Mouse (Mus musculus): ENCODE data around the gene Nfyc.

Nfyc gene

DNA sequence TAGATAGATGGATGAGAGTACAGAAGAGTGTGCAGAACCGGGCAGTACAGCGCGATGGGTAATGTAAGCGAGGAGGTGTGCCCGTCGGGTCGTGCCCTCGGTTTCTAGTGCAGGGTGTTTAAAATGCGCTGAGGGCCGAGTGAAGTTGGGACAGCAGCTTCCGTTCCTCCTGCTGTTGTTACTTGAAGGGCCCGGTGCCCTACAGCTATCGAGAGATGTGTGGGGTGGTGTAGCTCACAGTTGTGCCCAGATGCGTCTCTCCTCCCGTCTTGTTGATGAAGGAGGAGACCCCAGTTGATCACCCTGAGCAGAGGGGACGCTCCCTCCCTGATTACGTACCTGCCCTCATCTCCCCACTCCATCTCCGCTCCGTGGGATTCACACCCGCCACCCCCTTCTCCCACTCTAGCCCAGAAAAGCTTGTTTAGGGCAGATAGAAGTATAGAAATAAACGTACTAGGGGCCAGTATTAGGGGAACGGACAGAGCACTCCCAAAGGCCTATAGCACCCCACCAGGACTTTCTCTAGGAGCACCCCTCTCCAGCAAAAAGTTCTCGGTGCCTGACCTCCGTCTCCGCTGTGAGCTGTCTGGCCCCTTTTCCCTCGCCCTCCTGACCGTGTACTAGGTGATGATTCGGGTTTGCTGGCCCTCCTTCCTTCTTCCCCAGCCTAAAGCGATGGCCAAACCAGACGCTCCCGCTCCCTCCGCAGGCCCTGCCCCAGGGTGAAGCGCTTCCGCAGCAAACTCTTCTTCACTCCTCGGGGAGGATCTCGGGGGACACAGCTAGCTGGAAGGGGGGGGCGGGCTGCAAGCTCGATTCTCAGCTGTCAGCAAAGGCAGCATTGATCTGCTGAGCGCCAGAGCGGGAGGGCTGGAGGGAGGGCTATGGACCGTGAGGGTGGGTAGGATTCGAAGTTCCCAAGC is 83.2 kb downstream of the Nfyc start, which contains the start of gene Kcnq4:
TSS of gene Kcnq4 (minus strand) at position 672 of the 926 bp plus-strand sequence.
- DNase-seq: peak in 1 of 2 experiments; percentile 6

GRCm38 (mm10) chr4:120747243-120747792 is 84.1 kb downstream of the Nfyc start:
- DNase-seq: peak; percentile 41 to 42

DNA sequence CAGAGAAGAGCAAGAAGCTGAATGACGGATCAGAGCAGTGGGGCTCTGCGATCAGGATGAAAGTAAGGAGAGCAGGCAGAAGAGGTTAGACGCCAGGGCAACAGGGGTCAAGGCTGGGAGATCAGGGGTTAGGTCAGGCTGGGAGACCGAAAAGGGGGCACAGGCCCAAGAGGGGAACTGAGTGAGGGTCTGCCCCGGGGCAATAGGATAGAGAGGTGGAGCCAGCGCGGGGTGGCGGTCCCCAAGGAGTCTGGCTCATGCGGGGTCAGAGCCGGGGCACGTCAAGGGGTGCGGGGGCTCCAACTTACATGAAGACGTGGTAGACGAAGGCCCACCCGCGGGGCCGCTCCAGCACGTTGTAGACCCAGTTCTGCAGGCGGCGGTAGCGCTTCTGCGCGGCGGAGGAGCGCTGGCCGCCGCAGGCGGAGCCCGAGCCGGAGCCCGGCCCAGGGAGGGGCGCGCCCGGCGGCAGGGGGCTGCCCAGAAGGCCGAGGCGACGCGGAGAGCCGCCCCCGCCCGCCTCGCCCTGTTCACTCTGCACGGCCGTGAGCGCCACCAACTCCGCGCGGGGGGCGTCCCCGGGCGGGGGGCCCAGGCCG is 84.7 kb downstream of the Nfyc start:
- peak; percentile 39 for DNase-seq

DNA sequence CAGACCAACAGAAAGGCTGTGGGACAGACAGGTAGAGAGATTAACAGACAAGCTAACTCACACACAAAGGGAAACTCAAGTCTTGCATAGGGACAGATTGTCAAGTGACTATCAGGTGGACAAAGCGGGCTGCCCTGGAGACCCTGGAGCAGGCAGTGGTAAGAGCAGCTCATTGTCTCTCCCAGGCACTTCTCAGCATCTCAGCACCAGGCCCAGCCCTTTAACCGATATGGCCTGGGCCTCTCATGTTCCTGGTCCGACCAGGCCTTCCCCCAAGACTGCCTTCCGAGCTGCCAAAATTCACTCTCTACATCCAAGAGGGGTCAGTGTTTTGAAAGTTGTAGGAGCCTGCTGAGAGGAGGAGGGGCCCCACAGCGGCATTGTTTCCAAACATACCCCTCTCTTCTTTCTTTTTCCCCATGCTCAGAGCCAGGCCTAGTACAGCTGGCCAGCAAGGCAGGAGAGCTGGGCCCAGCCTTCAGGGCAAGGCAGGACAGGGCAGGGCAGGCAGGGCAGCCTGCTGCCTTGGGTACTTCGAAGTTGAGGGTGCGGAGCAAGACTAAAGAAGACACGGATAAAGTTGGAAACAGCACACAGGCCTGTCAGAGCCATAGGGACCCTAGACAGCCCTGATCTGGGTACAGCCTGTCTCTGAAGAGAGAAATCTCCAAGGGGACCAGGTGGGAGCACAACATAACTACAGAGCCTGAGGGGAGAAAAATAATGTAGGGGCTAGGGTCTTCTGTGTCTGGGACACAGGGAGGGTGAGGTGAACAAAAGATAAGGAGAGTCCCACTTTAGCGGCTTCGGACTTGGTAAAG is 85.4 kb downstream of the Nfyc start:
- DNase-seq: no peak

- DNase-seq: no peak
Measured at GRCm38 (mm10) chr4:120743636-120744035, 87.7 kb downstream of the Nfyc start.

- DNase-seq: peak; percentile 31 to 58
Measured at GRCm38 (mm10) chr4:120741303-120741702, 90.1 kb downstream of the Nfyc start.

DNA sequence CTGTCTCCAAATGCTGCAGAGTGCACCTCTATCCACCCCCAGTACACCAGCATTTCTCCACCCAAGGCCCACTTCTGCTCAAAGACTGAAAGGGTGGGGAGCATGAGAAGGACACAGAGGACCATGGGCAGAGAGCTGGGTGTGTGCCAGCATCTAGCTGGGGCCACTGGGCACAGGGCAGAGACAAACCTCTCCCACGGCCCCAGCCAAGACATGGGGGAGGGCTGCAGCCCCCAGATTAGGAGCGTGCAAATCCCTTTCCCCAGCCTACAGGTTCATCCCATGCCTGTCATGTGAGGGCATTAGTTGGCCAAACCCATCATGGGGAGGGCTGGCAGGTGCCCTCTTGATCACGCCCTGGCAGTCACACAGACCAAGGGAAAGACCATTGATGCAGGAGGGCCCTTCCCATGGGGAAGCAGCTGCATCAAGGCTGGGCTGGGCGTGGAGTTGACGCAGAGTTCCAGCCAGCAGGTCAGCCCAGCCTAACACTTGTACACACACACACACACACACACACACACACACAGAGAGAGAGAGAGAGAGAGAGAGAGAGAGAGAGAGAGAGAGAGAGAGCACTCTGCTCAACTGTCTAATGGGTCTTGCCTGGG is 97.3 kb downstream of the Nfyc start:
- peak in 1 of 2 experiments; percentile 34 for DNase-seq

DNA sequence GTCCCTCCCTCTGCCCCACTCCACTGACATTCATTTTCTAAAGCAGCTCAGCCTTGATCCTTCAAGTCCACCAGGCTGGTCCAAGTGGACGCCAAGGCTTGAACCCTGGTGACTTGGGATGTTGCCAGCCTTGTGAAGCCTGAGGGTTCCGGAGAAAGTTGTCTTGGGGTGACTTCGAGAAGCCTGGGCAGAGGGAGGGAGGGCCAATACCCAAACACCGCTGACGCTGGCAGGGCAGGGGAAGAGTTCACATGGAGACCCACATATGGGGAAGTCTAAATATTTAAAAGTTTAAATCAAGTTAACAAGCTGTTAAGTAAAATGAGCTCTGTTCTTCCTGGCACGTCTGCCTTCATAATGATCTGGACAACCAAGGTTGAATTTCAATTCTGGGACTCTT is 98.6 kb downstream of the Nfyc start:
- DNase-seq: no peak

DNA sequence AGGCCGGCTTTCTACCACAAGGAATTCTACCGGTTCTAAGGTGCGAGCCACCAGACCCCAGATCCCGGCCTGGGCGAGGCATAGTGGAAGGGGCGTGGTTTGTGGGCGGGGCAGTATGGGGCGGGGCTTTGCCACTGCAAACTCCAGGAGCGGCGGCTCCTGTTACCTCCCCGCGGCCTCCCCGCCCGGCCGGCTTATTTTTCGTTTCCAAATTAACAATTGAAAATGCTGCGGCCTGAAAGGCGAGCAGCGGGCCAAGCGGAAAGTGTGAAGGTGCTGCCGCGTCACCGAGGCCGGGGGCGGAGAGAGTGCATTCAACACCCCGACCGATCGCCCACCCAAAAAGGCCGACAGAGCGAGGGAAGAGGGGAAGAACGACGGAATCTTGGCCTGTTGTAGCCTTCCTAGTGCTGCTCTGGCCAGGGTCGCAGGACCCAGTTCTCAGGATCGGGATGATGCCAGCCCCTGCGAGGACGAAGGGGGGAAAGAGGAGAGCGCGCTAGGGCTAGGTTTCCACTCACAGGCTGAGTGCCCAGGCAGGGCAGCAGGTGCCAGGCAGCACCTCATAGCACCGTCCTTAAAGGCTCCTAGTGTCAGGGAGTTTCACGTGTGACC is 100.2 kb downstream of the Nfyc start:
- peak; percentile 76 for DNase-seq

GRCm38 (mm10) chr4:120730574-120730973 is 100.8 kb downstream of the Nfyc start:
- DNase-seq: no peak

DNA sequence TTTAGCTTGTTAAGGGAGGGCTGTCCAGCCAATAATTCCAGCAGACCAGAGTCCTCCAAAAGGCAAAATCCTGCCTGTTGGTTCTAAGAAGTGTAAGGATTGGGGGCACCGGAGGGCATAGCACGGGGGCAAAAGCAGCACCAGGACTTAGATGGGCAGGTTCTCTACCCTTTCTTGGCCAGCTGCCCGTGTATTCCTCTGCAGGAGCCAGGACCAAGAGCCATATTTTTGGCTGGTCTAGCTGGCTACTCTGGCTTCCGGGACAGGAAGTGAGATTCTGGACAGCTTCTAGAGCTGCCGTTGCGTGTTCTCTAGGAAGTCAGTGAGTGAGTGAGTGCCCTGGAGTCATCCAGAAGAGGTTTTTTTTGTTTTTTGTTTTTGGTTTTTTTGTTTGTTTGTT is 101.2 kb downstream of the Nfyc start:
- peak; percentile 83 to 94 for DNase-seq

DNA sequence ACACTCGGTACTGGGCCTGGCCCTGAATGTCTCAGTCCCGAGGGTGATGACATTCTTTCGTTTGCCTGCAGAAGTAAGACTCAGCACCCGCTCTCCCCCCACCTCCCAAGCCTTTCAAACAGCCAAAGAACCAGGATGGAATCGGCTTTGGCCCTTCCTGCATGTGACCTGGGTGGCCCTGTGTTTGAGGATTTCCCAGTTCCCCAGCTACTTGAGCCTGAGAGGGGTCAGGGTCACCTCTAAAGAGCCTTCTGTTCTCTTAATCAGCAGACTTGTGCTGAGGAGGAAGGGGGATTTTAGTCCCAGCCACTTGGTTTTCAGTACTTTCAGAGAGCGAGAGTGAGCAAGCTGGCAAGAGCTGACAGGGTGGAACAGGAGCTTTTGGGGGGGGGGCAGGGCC is 101.9 kb downstream of the Nfyc start:
- DNase-seq: no peak

DNA sequence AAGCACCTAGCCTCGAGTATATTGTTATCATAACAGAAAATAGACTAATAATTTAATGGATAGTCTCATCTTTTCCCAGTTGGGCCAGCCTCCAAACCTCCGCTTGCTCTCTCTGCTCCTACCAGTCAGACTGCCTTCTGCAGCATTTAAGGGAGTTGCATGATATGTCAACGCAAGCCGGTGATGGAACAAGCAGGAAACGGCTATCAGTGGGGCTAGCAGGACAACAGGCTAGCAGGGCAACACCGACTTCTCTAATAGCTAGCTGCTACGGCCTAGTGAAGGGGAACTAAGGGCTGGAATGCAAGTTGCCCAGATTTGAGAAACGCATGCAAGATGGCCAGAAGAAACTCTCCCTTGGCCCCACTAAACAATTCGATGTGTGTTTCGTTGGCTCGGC is 103.5 kb downstream of the Nfyc start:
- DNase-seq: no peak

DNA sequence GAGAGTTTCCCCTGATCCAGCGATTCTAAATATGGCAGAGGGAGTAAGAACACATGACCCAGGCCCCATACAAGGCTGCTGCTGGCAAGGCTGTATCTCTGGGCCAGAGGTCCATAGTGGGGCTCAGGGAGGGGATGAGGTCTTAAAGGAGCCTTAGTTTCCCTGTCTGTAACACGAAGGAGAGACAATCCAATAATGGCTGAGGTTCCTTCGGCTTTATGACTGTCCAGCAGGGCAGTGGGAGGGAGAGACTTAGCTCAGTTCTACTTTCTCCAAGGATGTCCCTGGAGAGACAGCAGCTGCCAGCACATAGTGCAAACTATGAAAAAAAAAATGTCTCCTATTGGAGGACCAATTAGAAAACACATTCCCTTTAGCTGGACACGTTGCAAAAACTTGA is 105.2 kb downstream of the Nfyc start:
- no peak for DNase-seq

DNA sequence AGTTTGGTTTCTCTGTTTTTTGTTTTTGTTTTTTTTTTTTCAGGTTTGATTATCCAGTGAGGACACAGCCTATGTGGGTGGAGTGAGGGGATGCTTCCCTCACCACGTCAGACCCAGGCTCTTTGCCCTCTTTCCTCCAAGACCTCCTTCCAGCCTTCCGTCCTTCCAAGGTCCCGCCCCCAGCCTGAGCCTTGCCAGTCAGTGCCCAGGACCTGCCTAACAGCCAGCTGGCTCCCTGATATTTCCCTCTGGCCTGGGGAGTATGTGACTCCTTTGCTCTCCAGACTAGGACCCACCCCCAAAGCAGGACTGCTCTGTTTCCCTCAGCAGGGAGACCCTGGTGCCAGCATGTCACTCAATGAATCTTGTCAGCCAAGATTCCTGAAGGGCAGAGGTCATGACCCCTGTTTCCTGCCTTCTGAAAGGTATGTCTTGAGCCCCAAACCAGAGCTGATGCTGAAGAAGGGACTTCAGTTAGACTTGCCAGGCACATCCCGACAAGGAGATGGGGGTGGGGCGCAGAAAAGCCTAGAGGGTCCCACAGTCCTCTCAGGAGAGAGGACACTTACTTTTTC is 105.8 kb downstream of the Nfyc start:
- DNase-seq: peak; percentile 51 to 59

DNA sequence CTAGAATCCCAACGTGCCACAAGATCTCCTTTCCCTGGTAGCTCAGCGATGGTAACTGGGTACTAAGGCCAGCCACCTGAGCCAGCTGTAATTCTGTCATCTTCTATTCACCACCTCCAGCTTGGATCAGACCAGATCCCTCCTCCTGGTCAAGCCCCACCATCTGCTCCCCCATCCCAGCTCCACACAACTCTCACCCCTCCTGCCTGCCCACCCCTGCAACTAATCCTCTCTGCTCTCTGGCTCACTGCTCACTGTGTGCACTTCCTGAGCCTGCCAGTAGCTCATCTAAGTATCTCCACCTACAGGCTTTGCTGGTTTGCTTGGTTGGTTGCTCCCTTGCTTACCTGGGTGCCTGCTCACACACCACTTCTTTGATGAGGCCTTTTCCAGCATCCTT is 109.8 kb downstream of the Nfyc start:
- DNase-seq: no peak

DNA sequence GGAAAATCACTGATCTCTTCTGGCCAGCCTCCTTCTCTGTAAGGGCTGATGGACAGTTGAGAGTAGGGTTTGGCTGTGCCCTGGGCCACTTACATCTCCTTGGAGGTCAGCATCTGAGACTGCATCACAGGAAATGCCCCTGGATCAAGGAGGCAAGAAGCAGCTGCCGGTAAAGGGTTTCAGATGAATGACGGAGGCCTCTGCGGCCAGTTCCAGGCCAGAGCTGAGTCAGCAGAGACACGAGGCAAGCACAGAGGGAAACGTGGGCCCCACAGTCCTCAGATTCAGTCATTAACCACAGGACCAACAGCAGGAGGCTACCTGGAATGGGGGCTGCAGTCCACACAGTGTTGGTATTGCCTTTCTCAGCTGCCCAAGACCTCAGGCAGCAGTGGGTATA is 112.2 kb downstream of the Nfyc start:
- no peak for DNase-seq

GRCm38 (mm10) chr4:120717591-120717990 is 113.8 kb downstream of the Nfyc start:
- DNase-seq: no peak

GRCm38 (mm10) chr4:120716765-120717164 is 114.6 kb downstream of the Nfyc start:
- no peak for DNase-seq

GRCm38 (mm10) chr4:120716141-120716571 is 115.2 kb downstream of the Nfyc start:
- peak; percentile 41 to 53 for DNase-seq

DNA sequence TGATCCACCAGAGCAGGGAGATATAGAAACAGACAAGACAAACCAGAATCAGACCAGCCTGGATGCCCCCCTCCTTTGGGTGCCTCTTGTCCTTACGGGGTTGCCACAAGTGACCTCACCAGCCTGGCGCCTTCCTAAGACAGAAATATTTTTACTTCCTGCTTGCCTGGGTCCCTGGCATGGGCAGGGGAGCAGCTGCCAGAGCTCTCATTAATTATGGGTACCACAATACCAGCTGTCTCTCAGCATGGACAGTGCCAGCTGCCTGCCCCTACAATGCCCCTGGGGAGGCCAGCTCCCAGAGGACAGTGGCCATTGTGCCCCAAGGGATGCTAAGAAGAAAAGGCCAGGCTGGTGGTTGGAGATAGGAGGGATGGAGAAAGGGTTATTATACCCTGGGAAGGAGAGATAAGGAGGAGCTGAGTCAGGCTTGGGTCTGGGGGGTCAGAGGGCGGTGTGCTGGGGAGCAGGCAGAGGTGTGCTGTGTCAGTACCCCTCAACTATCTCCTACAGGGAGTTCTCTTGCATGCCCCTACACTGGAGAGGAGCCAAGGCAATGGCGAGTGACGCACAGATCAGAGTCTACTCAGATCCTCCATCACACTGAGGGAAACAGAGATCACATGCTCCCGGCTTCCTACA is 117.4 kb downstream of the Nfyc start:
- peak; percentile 48 to 58 for DNase-seq
